Mouse (Mus musculus): ENCODE measurements at regions not wholly inside any gene's neighbourhood (a gene's known extent, or its start where the extent isn't known, plus 50 kb on each side); places are given as distances from the start of the nearest gene placed in this dataset.
A peak's percentile ranks its signal among the peaks of the same experiment; 100 is the strongest.

- no peak for DNase-seq
- intact Hi-C loops (cut with DNase I), result no loop called here
- no peak for TF ChIP-seq CTCF (IDR thresholded peaks at IDR 0.05)
- Histone ChIP-seq H3K4me3 (no peak overlapping the region), H3K27ac (no peak overlapping the region)
Measured at GRCm38 (mm10) chr12:109951884-109952456, 326.9 kb upstream of the Dio3 start.

DNA sequence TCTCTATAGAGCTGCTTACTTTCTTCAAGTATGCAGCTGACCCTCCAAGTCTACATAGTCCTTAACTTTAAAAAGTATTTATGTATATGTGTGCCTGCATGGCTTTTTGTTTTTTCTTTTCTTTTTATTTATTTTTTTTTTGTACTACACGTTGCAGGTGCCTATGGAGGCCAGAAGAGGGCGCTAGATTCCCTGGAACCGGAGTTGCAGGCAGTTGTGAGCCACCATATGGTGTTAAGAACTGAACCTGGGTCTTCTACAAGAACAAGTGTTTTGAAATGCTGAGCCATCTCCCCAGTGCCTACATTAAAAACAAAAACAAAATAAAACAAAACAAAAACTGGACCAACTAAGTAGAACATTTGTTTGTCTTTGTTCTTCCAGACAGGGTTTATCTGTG is 325.9 kb upstream of the Dio3 start:
- DNase-seq, result no peak
- Histone ChIP-seq H3K27ac (no peak overlapping the region), H3K4me3 (no peak overlapping the region)
- intact Hi-C loops (cut with DNase I), result no loop called here
- no peak for TF ChIP-seq CTCF (IDR thresholded peaks at IDR 0.05)

DNA sequence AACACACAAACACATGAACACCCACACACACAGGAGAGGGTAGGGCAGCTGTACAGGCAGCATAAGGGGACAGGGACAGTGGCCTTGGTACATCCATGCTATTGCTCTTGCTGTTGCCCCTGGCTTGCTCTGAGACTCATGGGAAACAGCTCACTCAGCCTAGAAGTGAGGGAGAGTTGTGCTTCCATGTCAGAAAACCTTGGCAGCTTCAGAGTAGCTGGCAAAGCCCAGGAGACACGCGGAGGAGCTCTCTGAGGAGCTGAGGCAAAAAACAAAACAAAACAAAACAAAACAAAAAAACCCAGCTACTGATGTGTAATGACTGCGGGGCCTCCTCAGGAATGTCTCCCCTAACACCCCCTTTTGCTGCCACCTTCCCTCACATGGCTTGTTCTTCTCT is 321.6 kb upstream of the Dio3 start:
- intact Hi-C loops (cut with DNase I), result no loop called here
- DNase-seq, result no peak
- TF ChIP-seq CTCF (IDR thresholded peaks at IDR 0.05), result no peak
- H3K27ac ChIP-seq, result no peak overlapping the region
- H3K4me3 ChIP-seq, result no peak overlapping the region

GRCm38 (mm10) chr12:109958357-109959085 is 320.3 kb upstream of the Dio3 start:
- H3K27ac ChIP-seq, result no peak overlapping the region

DNA sequence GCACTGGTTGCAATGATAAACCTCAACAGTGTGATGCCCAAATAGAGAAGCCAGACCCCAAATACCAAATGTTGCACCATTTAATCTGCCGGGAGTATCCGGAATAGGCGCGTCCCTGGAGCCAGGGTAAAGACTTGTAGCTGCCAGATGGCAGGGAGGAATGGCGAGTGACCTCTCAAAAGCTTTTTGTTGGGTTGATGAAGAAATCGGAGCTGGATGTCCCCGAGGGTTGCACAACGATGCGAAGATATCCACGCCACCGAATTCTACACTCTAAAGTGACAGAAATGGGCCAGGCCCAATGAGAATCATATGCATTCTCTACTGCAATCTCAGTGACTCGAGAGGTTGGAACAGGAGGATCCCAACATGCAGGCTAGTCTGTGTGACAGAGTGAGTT is 312.1 kb upstream of the Dio3 start:
- H3K27ac ChIP-seq, result no peak overlapping the region

More at GRCm38 (mm10) chr12:109958357-109959085, 320.3 kb upstream of the Dio3 start:
- intact Hi-C loops (cut with DNase I), result loop anchor here (2.0 kb wide), 1 partner anchor 522 kb away; no protein-coding TSS in a partner anchor
- H3K4me3 ChIP-seq, result no peak overlapping the region
- TF ChIP-seq CTCF (IDR thresholded peaks at IDR 0.05), result peak; percentile 71
- peak; percentile 84 for DNase-seq

DNA sequence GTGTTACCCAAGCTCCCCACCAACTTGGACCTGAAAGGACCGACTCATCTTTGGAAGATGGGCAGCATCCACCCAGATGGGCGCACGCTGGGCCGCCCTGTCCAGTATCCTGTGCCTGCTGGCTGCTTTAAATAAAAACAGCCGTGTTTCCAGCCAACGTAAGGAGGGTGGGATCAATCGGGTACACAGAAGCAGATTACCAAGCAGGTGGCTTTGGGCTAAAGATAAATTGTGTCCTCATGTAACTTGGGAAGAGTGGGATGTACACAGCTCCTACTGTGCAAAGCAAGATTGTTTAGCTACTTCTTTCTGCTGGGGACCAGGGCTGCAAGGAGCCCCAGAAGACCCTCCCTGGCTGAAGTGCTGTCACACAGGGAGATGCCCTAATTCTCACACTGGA is 310.6 kb upstream of the Dio3 start:
- DNase-seq, result no peak
- no peak for TF ChIP-seq CTCF (IDR thresholded peaks at IDR 0.05)
- Histone ChIP-seq H3K27ac (no peak overlapping the region), H3K4me3 (no peak overlapping the region)
- intact Hi-C loops (cut with DNase I), result no loop called here

More for the DNA sequence above, 312.1 kb upstream of the Dio3 start:
- no peak for DNase-seq
- TF ChIP-seq CTCF (IDR thresholded peaks at IDR 0.05), result no peak
- no peak overlapping the region for H3K4me3 ChIP-seq
- intact Hi-C loops (cut with DNase I), result no loop called here

DNA sequence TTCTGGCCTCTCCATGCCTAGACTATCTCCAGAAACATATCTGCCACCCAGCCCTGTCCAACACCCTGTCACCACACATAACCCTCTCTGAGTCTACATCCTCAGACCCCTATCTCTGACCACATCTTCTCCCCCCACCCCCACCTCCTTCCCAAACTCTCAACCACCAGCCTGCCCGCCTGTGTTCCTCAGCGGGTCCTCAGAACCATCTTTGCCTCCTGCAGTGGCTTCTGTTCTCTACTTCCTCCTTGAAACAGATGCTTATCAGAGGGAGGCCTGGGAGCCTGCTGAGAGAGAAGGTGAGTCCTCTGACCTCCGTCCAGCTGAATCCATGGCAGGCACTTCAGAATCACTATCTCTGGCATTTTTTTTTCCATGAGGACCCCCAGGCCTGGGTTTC is 307.4 kb upstream of the Dio3 start:
- no peak for TF ChIP-seq CTCF (IDR thresholded peaks at IDR 0.05)
- H3K4me3 ChIP-seq, result no peak overlapping the region
- no peak for DNase-seq
- intact Hi-C loops (cut with DNase I), result no loop called here
- H3K27ac ChIP-seq, result no peak overlapping the region

DNA sequence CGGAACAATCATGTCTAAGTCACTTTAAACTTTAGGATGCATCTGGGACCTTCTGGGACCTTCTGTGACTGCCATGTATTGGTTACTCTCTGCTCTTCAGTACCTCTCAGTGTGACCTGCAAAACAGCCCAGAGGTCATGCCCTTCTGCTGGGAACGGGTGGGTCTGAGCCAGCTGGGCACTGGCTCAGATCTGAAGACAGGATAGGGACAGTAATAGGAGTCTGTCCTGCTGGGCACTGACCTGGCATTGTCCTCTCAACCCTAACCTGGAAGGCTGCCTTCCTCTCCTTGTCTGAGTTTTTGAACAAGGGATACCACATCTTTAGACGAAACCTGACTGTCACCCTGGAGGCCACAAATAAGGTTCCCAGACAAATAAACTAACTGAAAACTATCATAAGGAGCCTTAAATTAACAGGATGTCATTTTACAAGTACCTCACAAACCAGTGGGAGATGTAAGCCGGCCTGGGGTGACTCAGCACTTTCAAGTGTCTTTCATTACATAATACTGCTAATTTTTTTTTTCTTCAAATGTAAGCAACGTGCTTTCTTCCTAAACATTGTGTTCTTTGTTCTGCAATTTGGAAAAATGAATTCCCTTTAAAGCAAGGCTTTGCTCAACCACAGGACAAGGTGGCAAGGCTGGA is 306.4 kb upstream of the Dio3 start:
- no peak for TF ChIP-seq CTCF (IDR thresholded peaks at IDR 0.05)
- Histone ChIP-seq H3K4me3 (no peak overlapping the region), H3K27ac (no peak overlapping the region)
- DNase-seq, result no peak
- intact Hi-C loops (cut with DNase I), result no loop called here

GRCm38 (mm10) chr12:109973598-109973997 is 305.3 kb upstream of the Dio3 start:
- no peak for DNase-seq
- intact Hi-C loops (cut with DNase I), result no loop called here
- Histone ChIP-seq H3K4me3 (no peak overlapping the region), H3K27ac (no peak overlapping the region)
- TF ChIP-seq CTCF (IDR thresholded peaks at IDR 0.05), result no peak

DNA sequence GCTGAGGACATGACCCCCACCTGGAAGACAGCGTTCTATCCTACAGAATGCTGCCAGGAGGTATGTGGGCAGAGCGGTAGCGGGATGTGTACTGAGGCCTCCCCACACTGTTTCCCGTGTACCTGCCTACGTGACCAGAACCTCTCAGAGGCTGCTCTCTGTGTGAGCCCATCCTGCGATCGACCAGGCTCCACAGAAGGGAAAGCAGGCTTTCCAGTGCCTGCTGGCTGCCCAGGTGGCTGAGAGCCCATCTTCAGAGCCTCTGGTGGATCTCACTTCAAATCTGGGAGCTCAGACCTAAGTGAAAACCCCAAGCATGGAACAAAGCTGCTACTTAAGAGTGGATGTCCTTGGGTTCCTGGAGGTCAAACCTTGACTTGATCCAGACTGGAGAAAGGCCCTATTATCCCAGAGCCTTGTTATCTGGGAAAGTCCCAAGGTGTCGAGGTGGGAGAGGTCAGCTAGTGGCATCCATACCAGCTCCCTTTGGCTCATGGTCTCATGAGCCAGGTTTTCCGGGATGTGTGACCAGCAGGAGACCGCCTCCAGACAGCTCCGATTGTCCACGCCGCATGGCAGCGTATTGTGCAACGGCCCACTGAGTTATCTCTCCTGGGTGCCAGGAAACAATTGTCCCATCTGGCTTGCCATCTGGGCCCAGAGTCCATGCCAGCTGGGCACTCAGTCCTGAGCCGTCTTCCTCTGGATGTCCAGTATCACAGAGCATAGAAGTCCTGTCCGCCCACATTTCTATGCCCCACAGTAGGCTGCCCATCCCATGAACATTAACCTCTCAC is 303.5 kb upstream of the Dio3 start:
- peak; percentile 21 for DNase-seq
- TF ChIP-seq CTCF (IDR thresholded peaks at IDR 0.05), result no peak
- H3K4me3 ChIP-seq, result no peak overlapping the region
- intact Hi-C loops (cut with DNase I), result no loop called here
- no peak overlapping the region for H3K27ac ChIP-seq

GRCm38 (mm10) chr12:109984651-109985050 is 294.2 kb upstream of the Dio3 start:
- intact Hi-C loops (cut with DNase I), result no loop called here
- H3K4me3 ChIP-seq, result no peak overlapping the region
- no peak for TF ChIP-seq CTCF (IDR thresholded peaks at IDR 0.05)
- H3K27ac ChIP-seq, result no peak overlapping the region
- DNase-seq, result no peak

DNA sequence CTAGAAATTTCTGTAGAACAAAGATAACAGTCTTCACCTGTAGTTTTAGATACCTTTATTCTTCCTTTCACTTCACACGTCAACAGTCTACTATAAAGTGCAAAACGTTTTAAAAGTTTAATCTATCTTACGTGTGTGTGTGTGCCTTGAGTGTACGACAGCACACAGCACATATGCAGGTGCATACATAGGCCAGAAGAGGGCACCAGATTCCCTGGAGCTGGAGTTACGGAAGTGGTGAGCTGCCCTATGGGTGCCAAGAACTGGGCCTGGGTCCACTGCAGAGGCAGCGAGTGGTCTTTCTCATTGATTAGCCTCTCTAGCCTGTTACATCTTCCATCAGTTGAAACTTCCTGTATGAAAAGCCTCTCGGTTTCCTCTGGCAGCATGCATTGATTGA is 285.5 kb upstream of the Dio3 start:
- intact Hi-C loops (cut with DNase I), result no loop called here
- no peak overlapping the region for H3K4me3 ChIP-seq
- no peak for DNase-seq
- H3K27ac ChIP-seq, result no peak overlapping the region
- no peak for TF ChIP-seq CTCF (IDR thresholded peaks at IDR 0.05)

DNA sequence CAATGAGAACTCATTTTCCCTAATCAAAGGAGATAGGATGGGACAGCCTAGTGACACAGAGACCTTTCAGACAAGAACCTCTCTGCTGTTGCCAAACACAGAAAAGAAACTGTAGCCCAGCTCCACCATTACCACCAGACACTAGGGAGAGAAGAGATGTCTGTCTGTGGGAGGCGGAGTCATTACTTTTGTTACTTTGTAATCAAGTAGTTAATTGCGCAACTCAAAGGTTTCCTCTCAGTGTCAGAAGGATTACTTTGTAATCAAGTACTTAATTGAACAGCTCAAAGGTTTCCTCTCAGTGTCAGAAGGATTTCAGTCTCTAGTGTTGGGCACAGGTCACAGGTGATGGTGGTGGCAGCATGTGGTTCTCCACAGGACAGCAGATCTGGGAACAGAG is 276.2 kb upstream of the Dio3 start:
- Histone ChIP-seq H3K4me3 (no peak overlapping the region), H3K27ac (no peak overlapping the region)
- TF ChIP-seq CTCF (IDR thresholded peaks at IDR 0.05), result no peak
- DNase-seq, result no peak
- intact Hi-C loops (cut with DNase I), result no loop called here
